Mouse (Mus musculus) spleen, adult 2 months (tissue): ENCODE data around the gene Fut8. TPM values are rescaled to one million over a fixed set of nuclear protein-coding genes. Genes with fewer than 3 reads are reported as not detected.

Experiments used
- DNase-seq, 2 experiments: peaks; one replicate each; pipeline versions ENCODE4 v3.0.0 to v3.0.0-alpha.2; 2012 to 2021; ENCODE audit warnings: low spot score in 2 of 2, low read depth in 1 of 2
- H3K27ac ChIP-seq: fragments of 200-500 bp; 2 replicates; pipeline ENCODE4 v1.5.1; 2012; ENCODE audit warnings: low read length, inconsistent platforms; ENCODE audit not compliant: insufficient read depth
- H3K27me3 ChIP-seq: fragments of 200-500 bp; 2 replicates; pipeline ENCODE4 v1.6.1; 2012; ENCODE audit warnings: mild to moderate bottlenecking, moderate library complexity, low read length, inconsistent platforms; ENCODE audit not compliant: control insufficient read depth, insufficient read depth
- H3K36me3 ChIP-seq: fragments of 200-500 bp; 2 replicates; pipeline ENCODE4 v1.6.1; 2012; ENCODE audit warnings: mild to moderate bottlenecking, low read length, inconsistent platforms; ENCODE audit not compliant: control insufficient read depth, insufficient read depth
- H3K4me1 ChIP-seq: fragments of 200-500 bp; 2 replicates; pipeline ENCODE4 v1.6.1; 2011; ENCODE audit warnings: inconsistent platforms; ENCODE audit not compliant: control insufficient read depth, insufficient read depth, insufficient read length
- H3K4me3 ChIP-seq: fragments of 200-500 bp; 2 replicates; pipeline ENCODE4 v1.5.1; 2011; ENCODE audit warnings: mild to moderate bottlenecking, inconsistent platforms; ENCODE audit not compliant: insufficient read depth, insufficient read length; ENCODE audit errors: extremely low read depth
- CTCF ChIP-seq: fragments of 200-500 bp; IDR thresholded peaks from 2 replicates; pipeline ENCODE4 v1.5.1; 2011; ENCODE audit warnings: mild to moderate bottlenecking, inconsistent platforms; ENCODE audit not compliant: insufficient read depth, insufficient read length, insufficient replicate concordance; ENCODE audit errors: extremely low read depth
- POLR2A ChIP-seq: fragments of 200-500 bp; IDR thresholded peaks from 2 replicates; pipeline ENCODE4 v1.6.1; 2011; ENCODE audit warnings: low read depth, low read length, inconsistent platforms
- WGBS: fragments of 180-500 bp; shearing (Covaris S2); methylation state at CpG from one replicate; pipeline ENCODE4 v1.1.7; 2018; 5-methylcytosine and 5-hydroxymethylcytosine counted together
- polyA plus RNA-seq: library from polyadenylated mRNA; depleted of rRNA; stranded (reverse); fragments of >200 nt; gene quantifications from 2 replicates; pipeline ENCODE4 v1.2.3, GENCODE M21; 2012

Fut8 gene
- polyA plus RNA-seq, 1 experiment = 4.0 TPM

DNA sequence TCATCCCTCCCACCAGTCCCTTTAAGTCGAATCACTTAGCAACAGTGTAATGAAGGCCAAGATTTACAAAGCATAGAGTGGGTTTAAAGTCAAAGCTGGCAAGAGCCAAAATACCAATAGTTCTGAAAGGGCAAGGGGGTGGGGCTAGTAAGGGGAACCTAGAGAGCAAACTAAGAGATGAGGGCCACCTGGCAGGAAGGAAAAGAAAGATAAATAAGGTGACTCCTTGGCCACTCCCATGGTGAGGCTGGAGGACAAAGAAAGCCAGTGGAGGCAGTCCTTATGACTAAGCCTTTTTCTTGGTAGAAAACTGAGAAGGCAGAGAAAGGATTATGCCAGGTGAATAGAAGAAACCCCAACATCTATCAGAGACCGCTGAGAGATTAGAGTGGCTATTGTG, 42.9 kb upstream of the Fut8 start:
- Histone ChIP-seq H3K27ac (no peak overlapping the region), H3K36me3 (no peaks in the 10 kb centered on the region), H3K27me3 (no peaks in the 10 kb centered on the region), H3K4me1 (peaks cover 22% of the 10 kb centered on the region; the same call in 1 of the 2 replicates), H3K4me3 (no peak overlapping the region)
- peak in 1 of 2 experiments; percentile 10 for DNase-seq
- WGBS = 68% methylated on average over 2 of the region's 2 CpGs
- TF ChIP-seq POLR2A (no peak), CTCF (no peak)

DNA sequence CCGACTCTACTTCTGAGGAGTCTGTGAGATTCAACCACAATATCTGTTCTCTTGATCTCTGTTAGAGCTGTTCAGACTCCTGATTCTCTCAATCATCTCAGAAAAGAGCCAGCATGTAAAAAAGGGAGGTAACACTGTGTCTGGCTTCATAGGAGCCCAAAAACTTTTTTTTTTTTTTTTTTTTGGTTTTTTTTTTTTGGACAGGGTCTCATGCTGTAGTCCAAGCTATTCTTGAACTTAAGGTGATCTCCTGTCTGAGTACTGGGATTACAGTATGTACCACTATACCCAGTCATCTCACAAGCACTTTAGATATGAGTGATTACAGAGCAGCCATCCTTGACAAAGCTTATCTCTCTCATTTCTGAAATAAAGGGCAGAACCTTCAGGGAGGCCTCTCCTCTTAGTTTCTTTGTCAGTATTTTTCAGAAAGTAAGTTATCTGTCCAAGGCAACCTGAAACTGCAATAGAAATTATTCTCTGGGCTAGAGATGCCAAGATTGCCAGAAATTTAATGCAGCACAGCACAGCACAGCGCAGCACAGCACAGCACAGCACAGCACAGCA, 41.3 kb upstream of the Fut8 start:
- 0 out of 2 replicates have a peak overlapping the region, but pooled peaks have one; percentile 39 for H3K27ac ChIP-seq

DNA sequence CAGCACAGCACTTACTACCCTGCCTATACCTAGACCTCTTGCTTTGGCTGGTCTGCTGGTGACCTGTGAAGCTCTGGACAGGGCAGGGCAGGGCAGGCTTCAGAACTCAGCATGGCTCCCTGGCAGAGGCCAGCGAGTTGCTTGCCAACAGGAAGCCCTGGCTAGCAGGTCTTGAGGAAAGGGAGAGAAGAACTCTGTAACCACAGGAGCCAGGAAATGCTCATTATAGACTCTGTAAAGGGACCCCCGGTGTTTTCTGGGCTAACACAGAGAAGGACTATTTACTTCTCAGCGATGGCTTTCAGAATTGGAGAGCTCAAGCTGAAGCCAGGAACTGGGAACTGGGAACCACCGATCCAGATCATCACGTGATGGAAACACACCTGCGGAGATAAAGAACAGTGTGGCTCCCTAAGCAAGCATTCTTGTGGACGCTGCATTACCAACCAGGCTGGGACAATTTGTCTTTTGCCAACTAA, 40.8 kb upstream of the Fut8 start:
- DNase-seq = peak in 1 of 2 experiments; percentile 11
- Histone ChIP-seq H3K27me3 (no peaks in the 10 kb centered on the region), H3K4me1 (peaks cover 22% of the 10 kb centered on the region; the same call in 1 of the 2 replicates), H3K4me3 (no peak overlapping the region), H3K27ac (0 out of 2 replicates have a peak overlapping the region, but pooled peaks have one; percentile 39), H3K36me3 (no peaks in the 10 kb centered on the region)
- WGBS = 23% methylated on average over 7 of the region's 7 CpGs
- TF ChIP-seq CTCF (no peak), POLR2A (no peak)

More for the DNA sequence above, 41.3 kb upstream of the Fut8 start:
- Histone ChIP-seq H3K4me3 (no peak overlapping the region), H3K27me3 (no peaks in the 10 kb centered on the region), H3K36me3 (no peaks in the 10 kb centered on the region), H3K4me1 (peaks cover 22% of the 10 kb centered on the region; the same call in 1 of the 2 replicates)
- no peak for TF ChIP-seq CTCF
- TF ChIP-seq POLR2A = no peak
- no peak for DNase-seq
- WGBS = 96% methylated on average over 2 of the region's 2 CpGs

GRCm38 (mm10) chr12:77198253-77198652, 39.7 kb upstream of the Fut8 start:
- H3K27ac ChIP-seq = no peak overlapping the region
- WGBS = 62% methylated on average over 4 of the region's 4 CpGs
- no peak for DNase-seq
- H3K27me3 ChIP-seq = no peaks in the 10 kb centered on the region
- no peak for TF ChIP-seq CTCF
- no peak for TF ChIP-seq POLR2A
- H3K36me3 ChIP-seq = no peaks in the 10 kb centered on the region
- H3K4me3 ChIP-seq = no peak overlapping the region
- peaks cover 21% of the 10 kb centered on the region; the same call in 1 of the 2 replicates for H3K4me1 ChIP-seq

- H3K27me3 ChIP-seq = no peaks in the 10 kb centered on the region
- peaks cover 16% of the 10 kb centered on the region; the same call in 1 of the 2 replicates for H3K4me1 ChIP-seq
- TF ChIP-seq CTCF (no peak), POLR2A (no peak)
- H3K27ac ChIP-seq = no peak overlapping the region
- no peak overlapping the region for H3K4me3 ChIP-seq
- no peaks in the 10 kb centered on the region for H3K36me3 ChIP-seq
- WGBS = 53% methylated on average over 10 of the region's 10 CpGs
- no peak for DNase-seq
Observed at GRCm38 (mm10) chr12:77201461-77202143, 36.3 kb upstream of the Fut8 start.

DNA sequence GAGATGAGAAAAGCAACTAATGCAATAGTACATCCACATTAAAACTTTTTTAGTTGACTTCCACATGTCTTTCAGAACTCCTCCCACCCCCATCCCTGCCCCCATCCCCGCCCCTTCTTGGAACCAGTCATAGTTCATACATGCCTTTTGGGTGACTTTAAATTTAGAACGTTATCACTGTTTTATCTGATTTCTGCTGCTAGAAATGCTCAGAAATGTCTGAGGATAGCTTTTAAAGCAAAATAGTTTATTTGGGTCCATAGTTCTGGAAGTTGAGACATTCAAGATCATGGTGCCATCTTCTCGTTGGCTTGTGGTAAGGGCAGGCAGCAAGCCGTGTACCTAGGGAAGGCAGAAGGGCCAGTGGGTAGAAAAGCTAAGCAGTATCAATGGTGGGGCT, 34.8 kb upstream of the Fut8 start:
- Histone ChIP-seq H3K36me3 (no peaks in the 10 kb centered on the region), H3K27me3 (no peaks in the 10 kb centered on the region), H3K27ac (no peak overlapping the region), H3K4me3 (no peak overlapping the region), H3K4me1 (peaks cover 8% of the 10 kb centered on the region; the same call in 1 of the 2 replicates)
- DNase-seq = no peak
- 88% methylated on average over 4 of the region's 4 CpGs for WGBS
- no peak for TF ChIP-seq CTCF
- no peak for TF ChIP-seq POLR2A
